Comparison of ENCODE assay signal across 13 mouse cellular contexts in the genomic region with DNA sequence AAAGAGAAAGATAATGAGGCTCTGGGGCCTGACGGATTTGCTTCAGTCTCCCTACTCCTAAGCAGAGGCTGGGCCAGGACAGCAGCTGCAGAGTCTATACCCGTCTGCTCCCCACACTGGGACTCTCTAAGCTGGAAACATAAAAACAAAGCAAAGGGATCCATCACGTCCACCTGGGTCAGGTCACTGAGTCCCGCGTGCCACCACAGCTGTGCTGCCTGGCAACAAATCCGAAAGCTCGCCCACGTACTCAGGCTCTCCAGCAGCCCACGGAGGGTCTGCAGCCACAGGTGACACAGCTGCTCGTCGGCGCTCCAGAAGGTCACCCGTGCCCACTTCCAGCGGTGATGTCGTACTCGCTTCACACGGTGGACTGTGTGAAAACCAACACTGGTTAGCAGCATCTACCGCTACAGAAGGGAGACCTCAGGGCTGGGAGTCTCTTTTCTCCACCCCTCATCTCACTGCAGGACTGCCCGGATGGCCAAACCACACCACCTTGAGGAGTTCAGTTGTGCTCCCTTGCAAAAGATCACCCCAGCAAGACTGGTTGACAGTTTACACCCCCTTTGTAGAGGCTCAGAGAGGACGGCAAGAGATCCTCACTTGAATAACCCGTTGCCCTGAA.
"Had no signal": no experiment of that assay in that cellular context is flagged by ENCODE, and none has a peak within 500 bp of the region (broad histone marks: within the 10 kb centered on the region; RNA-seq: fewer than 3 reads in every experiment).

No protein-coding gene starts in this region.

- H3K4me1 ChIP-seq: intestine, embryonic 15.5 days; liver, embryonic 15.5 days had no signal

- H3K9me3 ChIP-seq: intestine, embryonic 15.5 days; limb, embryonic 13.5 days; liver, embryonic 15.5 days; midbrain, embryonic 12.5 days; neural tube, embryonic 12.5 days had no signal

- H3K36me3 ChIP-seq: intestine, embryonic 15.5 days; liver, embryonic 15.5 days had no signal

- DNase-seq: kidney, adult 18-20 months; kidney, postnatal 14 days; lung, embryonic 14.5 days; lung, postnatal 14 days had no signal

- ATAC-seq: intestine, embryonic 15.5 days; midbrain, embryonic 16.5 days had no signal

- H3K4me3 ChIP-seq: intestine, embryonic 15.5 days; left cerebral cortex, adult 2 months; limb, embryonic 13.5 days; liver, embryonic 15.5 days; midbrain, embryonic 12.5 days; neural tube, embryonic 12.5 days had no signal

- H3K27me3 ChIP-seq: intestine, embryonic 15.5 days; limb, embryonic 13.5 days; liver, embryonic 15.5 days; midbrain, embryonic 12.5 days; neural tube, embryonic 12.5 days had no signal

- H3K27ac ChIP-seq: intestine, embryonic 15.5 days; left cerebral cortex, adult 2 months; limb, embryonic 13.5 days; liver, embryonic 15.5 days; midbrain, embryonic 12.5 days; neural tube, embryonic 12.5 days; stomach, postnatal 0 days had no signal

- H3K9ac ChIP-seq: intestine, embryonic 15.5 days; limb, embryonic 13.5 days; liver, embryonic 15.5 days; lung, embryonic 14.5 days; midbrain, embryonic 12.5 days; neural tube, embryonic 12.5 days had no signal

- H3K4me2 ChIP-seq: intestine, embryonic 15.5 days; limb, embryonic 13.5 days; liver, embryonic 11.5 days; liver, embryonic 15.5 days; lung, embryonic 14.5 days; midbrain, embryonic 12.5 days; neural tube, embryonic 12.5 days had no signal
